Mouse (Mus musculus) lung, embryonic 14.5 days (tissue): ENCODE measurements around the gene Enpp7. TPM values are rescaled to one million over a fixed set of nuclear protein-coding genes. Genes with fewer than 3 reads are reported as not detected.
A peak's percentile ranks its signal among the peaks of the same experiment; 100 is the strongest.

Experiments used
- ATAC-seq: fragments of 200-750 bp; cut with Nextera tagmentation; 2 replicates; pipeline ENCODE4 v1.8.0; 2017; ENCODE audit warnings: mild to moderate bottlenecking, moderate TSS enrichment, moderate library complexity; ENCODE audit not compliant: insufficient read depth
- DNase-seq: peaks from one replicate; pipeline ENCODE4 v3.0.0-alpha.2; 2015
- H3K27ac ChIP-seq: fragments of 300-500 bp; sonication (generic); 2 replicates; pipeline ENCODE4 v1.5.1; 2014; ENCODE audit warnings: low read depth, mild to moderate bottlenecking, moderate library complexity
- H3K27me3 ChIP-seq: fragments of 300-500 bp; sonication (generic); 2 replicates; pipeline ENCODE4 v1.6.1; 2014; ENCODE audit warnings: low read length, control low read depth; ENCODE audit not compliant: insufficient read depth
- H3K36me3 ChIP-seq: fragments of 300-500 bp; sonication (generic); 2 replicates; pipeline ENCODE4 v1.6.1; 2014; ENCODE audit warnings: control low read depth; ENCODE audit not compliant: insufficient read depth
- H3K4me1 ChIP-seq: fragments of 300-500 bp; sonication (generic); 2 replicates; pipeline ENCODE4 v1.6.1; 2014; ENCODE audit warnings: antibody characterized with exemption, control low read depth; ENCODE audit not compliant: insufficient read depth
- H3K4me2 ChIP-seq: fragments of 300-500 bp; sonication (generic); 2 replicates; pipeline ENCODE4 v1.6.1; 2014; ENCODE audit warnings: mild to moderate bottlenecking
- H3K4me3 ChIP-seq: fragments of 300-500 bp; sonication (generic); 2 replicates; pipeline ENCODE4 v1.5.1; 2014; ENCODE audit warnings: low read depth, low read length
- H3K9ac ChIP-seq: fragments of 300-500 bp; sonication (generic); 2 replicates; pipeline ENCODE4 v1.6.1; 2014
- H3K9me3 ChIP-seq: fragments of 300-500 bp; sonication (generic); 2 replicates; pipeline ENCODE4 v1.6.1; 2016; ENCODE audit warnings: low read depth, low read length, control low read depth
- CTCF ChIP-seq: IDR thresholded peaks from 2 replicates; pipeline ENCODE4 v1.5.1; 2016; ENCODE audit warnings: antibody characterized with exemption, low read depth
- WGBS: fragments of 180-500 bp; shearing (Covaris S2); extraction: QIAGEN DNeasy Blood & Tissue Kit; methylation state at CpG from one replicate; pipeline ENCODE4 v1.1.7; 2014; 5-methylcytosine and 5-hydroxymethylcytosine counted together
- polyA plus RNA-seq: library from polyadenylated mRNA; unstranded; fragments of >200 nt; fragmentation: Nextera tagmentation; extraction: Ambion mirVana; gene quantifications from 2 replicates; pipeline ENCODE4 v1.2.1, GENCODE M21; 2014

Gene Enpp7
- polyA plus RNA-seq, 1 experiment from 2014 or later, result not detected

DNA sequence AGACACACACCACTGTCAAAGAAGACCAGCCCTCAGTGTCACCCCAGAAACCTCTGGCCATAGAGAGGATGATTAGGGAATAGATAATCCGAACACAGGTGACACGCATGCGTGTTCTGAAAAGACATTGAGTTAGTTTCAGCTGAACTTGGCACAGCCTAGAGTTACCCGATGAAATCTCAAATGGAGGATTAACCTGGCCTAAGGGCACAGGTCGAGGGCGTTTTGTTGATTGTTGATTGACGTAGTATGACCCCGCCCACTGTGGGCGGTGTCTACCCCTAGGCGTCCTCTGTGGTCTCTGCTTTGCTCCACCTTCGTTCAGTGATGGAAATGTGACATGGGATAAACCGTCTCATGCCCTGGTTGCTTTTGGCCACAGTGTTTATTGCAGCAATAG, 12.1 kb upstream of the Enpp7 start:
- H3K9ac ChIP-seq, result no peak overlapping the region

DNA sequence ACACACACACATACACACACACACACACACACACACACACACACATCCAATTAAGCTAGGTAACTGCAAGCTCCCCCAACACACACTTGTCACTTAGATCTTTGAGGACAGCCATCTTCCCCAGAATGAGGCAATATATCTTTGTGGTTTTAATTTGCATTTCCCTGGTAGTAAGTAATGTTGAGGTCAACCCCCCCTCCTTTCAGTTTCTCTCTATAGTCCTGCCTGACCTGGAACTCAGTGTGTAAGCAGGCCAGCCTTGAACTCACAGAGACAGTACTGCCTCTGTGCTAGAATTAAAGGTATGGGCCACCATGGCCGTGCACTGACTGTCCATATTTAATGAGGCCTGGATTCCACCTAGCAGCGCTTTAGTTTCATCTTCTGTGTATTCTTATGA, 7.6 kb upstream of the Enpp7 start:
- Histone ChIP-seq H3K4me1 (no peaks in the 10 kb centered on the region), H3K4me2 (no peak overlapping the region), H3K9me3 (no peaks in the 10 kb centered on the region), H3K27ac (no peak overlapping the region), H3K9ac (no peak overlapping the region), H3K36me3 (no peaks in the 10 kb centered on the region), H3K27me3 (peaks cover 5% of the 10 kb centered on the region; the same call in 1 of the 2 replicates), H3K4me3 (no peak overlapping the region)
- DNase-seq, result no peak
- no peak for ATAC-seq
- 77% methylated on average over 2 of the region's 2 CpGs for WGBS
- TF ChIP-seq CTCF, result no peak

More for the DNA sequence above, 12.1 kb upstream of the Enpp7 start:
- Histone ChIP-seq H3K27me3 (peaks cover 17% of the 10 kb centered on the region), H3K27ac (no peak overlapping the region), H3K4me2 (no peak overlapping the region), H3K4me1 (no peaks in the 10 kb centered on the region), H3K4me3 (no peak overlapping the region), H3K9me3 (no peaks in the 10 kb centered on the region), H3K36me3 (no peaks in the 10 kb centered on the region)
- WGBS, result 17% methylated on average over 12 of the region's 12 CpGs
- TF ChIP-seq CTCF, result no peak
- ATAC-seq (no peak; the same call in 1 of the 2 replicates), DNase-seq (no peak)

- TF ChIP-seq CTCF, result peak; percentile 38
- no peaks in the 10 kb centered on the region for H3K36me3 ChIP-seq
- WGBS, result 55% methylated on average over 18 of the region's 18 CpGs
- no peaks in the 10 kb centered on the region for H3K4me1 ChIP-seq
- peak; percentile 23 for DNase-seq
- H3K27me3 ChIP-seq, result peaks cover 5% of the 10 kb centered on the region; the same call in 1 of the 2 replicates
- H3K4me3 ChIP-seq, result no peak overlapping the region
- H3K27ac ChIP-seq, result no peak overlapping the region
- H3K9me3 ChIP-seq, result no peaks in the 10 kb centered on the region
- ATAC-seq, result no peak
- H3K4me2 ChIP-seq, result no peak overlapping the region
- H3K9ac ChIP-seq, result no peak overlapping the region
These were observed 6.8 kb upstream of the Enpp7 start for GRCm38 (mm10) chr11:118981012-118981776.

DNA sequence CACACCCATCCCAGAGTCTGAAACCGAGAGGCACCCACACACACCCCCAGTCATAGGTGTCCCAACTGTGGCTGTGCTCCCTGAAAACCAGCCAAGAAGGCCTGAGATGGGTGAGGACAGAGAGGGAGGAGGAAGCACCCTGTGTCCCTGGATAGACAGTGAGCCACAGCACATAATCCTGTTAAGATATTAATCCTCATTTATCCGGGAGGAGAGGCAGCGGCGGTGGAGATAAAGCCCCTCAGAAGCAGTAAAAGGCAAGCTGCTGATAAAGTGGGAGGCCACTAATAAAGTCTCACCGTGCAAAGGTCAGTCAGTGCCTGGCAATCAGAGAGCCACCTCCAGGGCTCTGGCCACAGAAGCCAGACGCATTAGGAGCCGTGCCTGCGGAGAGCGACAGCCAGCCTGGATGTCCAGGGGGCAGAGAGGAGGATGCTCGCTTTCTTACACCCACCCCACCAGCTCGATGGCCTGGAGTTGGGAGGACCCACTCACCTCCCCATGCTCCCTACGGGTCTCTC, 5.3 kb upstream of the Enpp7 start:
- DNase-seq (no peak), ATAC-seq (no peak)
- Histone ChIP-seq H3K27me3 (peaks cover 5% of the 10 kb centered on the region; the same call in 1 of the 2 replicates), H3K4me2 (no peak overlapping the region), H3K4me1 (no peaks in the 10 kb centered on the region), H3K9ac (no peak overlapping the region), H3K4me3 (no peak overlapping the region), H3K36me3 (no peaks in the 10 kb centered on the region), H3K9me3 (no peaks in the 10 kb centered on the region), H3K27ac (no peak overlapping the region)
- no peak for TF ChIP-seq CTCF
- WGBS, result 43% methylated on average over 12 of the region's 12 CpGs

DNA sequence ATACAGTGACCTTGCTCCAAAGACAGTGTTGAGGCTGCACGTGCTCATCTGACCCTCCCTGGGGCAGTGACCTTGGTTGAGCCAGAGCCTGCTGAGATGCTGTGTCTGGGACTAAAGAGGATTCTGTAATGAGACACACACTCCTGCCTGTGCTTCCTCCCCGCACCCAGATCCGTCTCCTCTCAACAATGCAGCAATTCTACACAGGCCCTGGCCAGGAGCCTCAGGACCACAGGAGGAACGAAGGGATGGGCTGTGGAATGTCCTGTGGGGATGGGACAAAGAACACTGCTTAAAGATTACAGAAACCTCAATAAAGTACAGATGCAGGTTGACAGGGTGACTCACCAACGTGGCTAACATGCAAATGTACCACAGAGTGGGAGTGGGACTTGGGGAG, 2.4 kb upstream of the Enpp7 start:
- Histone ChIP-seq H3K4me2 (no peak overlapping the region), H3K4me3 (no peak overlapping the region), H3K9me3 (no peaks in the 10 kb centered on the region), H3K27me3 (no peaks in the 10 kb centered on the region), H3K4me1 (no peaks in the 10 kb centered on the region), H3K36me3 (no peaks in the 10 kb centered on the region), H3K27ac (no peak overlapping the region), H3K9ac (no peak overlapping the region)
- 58% methylated on average over 5 of the region's 5 CpGs for WGBS
- no peak for TF ChIP-seq CTCF
- DNase-seq (no peak), ATAC-seq (no peak)

DNA sequence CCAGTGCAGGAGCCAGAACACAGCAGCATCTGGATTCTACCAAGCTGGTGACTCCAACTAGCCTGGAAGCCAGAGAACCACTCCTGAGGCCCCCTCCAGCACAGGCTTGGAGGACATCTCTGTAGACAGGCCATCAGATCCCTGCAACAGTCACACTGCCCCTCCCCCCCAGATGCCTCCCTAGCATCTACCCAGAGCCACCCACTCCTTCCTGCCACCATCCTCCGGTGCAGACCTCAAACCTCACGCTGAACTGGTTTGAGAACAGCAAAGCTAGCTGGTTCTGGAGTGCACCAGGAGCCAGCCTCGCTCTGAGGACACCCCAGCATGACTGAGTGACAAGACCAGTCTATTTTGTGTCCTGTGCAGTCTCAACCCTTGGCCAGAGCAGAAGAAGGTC, 4.8 kb downstream of the Enpp7 start:
- no peak overlapping the region for H3K9ac ChIP-seq
- ATAC-seq (no peak), DNase-seq (no peak)
- no peaks in the 10 kb centered on the region for H3K27me3 ChIP-seq
- H3K9me3 ChIP-seq, result no peaks in the 10 kb centered on the region
- no peak overlapping the region for H3K4me2 ChIP-seq
- H3K4me3 ChIP-seq, result no peak overlapping the region
- TF ChIP-seq CTCF, result no peak
- H3K36me3 ChIP-seq, result no peaks in the 10 kb centered on the region
- no peaks in the 10 kb centered on the region for H3K4me1 ChIP-seq
- 39% methylated on average over 3 of the region's 3 CpGs for WGBS
- no peak overlapping the region for H3K27ac ChIP-seq

DNA sequence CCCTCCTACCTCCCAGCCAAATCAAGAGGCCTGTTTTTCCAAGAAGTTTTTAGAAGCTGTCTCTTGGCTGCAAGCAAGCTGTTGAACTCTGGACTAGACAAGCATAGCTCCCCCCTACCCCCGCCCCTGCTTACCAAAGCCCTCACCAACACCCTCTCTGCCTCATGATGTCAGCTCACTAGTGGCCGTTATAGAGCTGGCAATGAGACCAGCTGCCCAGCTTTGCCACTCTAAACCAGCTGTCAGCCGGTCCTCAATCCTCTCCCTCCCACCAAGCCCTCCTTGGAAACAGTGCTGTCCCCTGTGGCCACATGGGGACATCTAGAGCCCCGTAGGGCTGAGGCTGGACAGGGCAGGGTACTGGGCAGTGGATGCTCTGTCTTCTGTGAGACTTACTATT, 7.5 kb downstream of the Enpp7 start:
- 27% methylated on average over 4 of the region's 4 CpGs for WGBS
- peaks cover 16% of the 10 kb centered on the region; the same call in 1 of the 2 replicates for H3K27me3 ChIP-seq

More for the DNA sequence above, 7.5 kb downstream of the Enpp7 start:
- Histone ChIP-seq H3K36me3 (no peaks in the 10 kb centered on the region), H3K9me3 (no peaks in the 10 kb centered on the region), H3K4me3 (no peak overlapping the region), H3K9ac (no peak overlapping the region), H3K27ac (0 out of 2 replicates have a peak overlapping the region, but pooled peaks have one; percentile 30), H3K4me2 (no peak overlapping the region), H3K4me1 (no peaks in the 10 kb centered on the region)
- DNase-seq, result peak; percentile 34
- no peak for TF ChIP-seq CTCF
- peak; percentile 27; the same call in 1 of the 2 replicates for ATAC-seq
